Mouse (Mus musculus) stomach, embryonic 16.5 days (tissue): ENCODE data around the gene Ankrd6. TPM values are rescaled to one million over a fixed set of nuclear protein-coding genes. Genes with fewer than 3 reads are reported as not detected.
"Not testable (repeated sequence)": the region's sequence is repeated elsewhere in the genome, so short reads cannot be mapped to it uniquely, and the experiment has no call there.

Experiments used
- ATAC-seq: fragments of 200-750 bp; cut with Nextera tagmentation; 2 replicates; pipeline ENCODE4 v1.8.0; 2017; ENCODE audit warnings: moderate number of reproducible peaks, moderate TSS enrichment; ENCODE audit not compliant: insufficient read depth, low FRiP score
- H3K27ac ChIP-seq: fragments of 300-500 bp; sonication (generic); 2 replicates; pipeline ENCODE4 v1.5.1; 2014; ENCODE audit warnings: low read length
- H3K27me3 ChIP-seq: fragments of 300-500 bp; sonication (generic); 2 replicates; pipeline ENCODE4 v1.6.1; 2014; ENCODE audit warnings: low read length, control low read depth, mixed read lengths; ENCODE audit not compliant: control insufficient read depth, insufficient read depth
- H3K36me3 ChIP-seq: fragments of 300-500 bp; sonication (generic); 2 replicates; pipeline ENCODE4 v1.6.1; 2014; ENCODE audit warnings: low read length; ENCODE audit not compliant: control insufficient read depth, insufficient read depth
- H3K4me1 ChIP-seq: fragments of 300-500 bp; sonication (generic); 2 replicates; pipeline ENCODE4 v1.6.1; 2014; ENCODE audit warnings: low read length, control low read depth, mixed read lengths; ENCODE audit not compliant: control insufficient read depth, insufficient read depth
- H3K4me2 ChIP-seq: fragments of 300-500 bp; sonication (generic); 2 replicates; pipeline ENCODE4 v1.6.1; 2014; ENCODE audit warnings: low read depth, low read length, mixed read lengths
- H3K4me3 ChIP-seq: fragments of 300-500 bp; sonication (generic); replicated peaks from 2 replicates; pipeline ENCODE4 v1.5.1; 2014; ENCODE audit warnings: mild to moderate bottlenecking, low read length
- H3K9ac ChIP-seq: fragments of 300-500 bp; sonication (generic); 2 replicates; pipeline ENCODE4 v1.6.1; 2014; ENCODE audit warnings: low read length
- H3K9me3 ChIP-seq: fragments of 300-500 bp; sonication (generic); replicated peaks from 2 replicates; pipeline ENCODE4 v1.6.1; 2016; ENCODE audit warnings: low read length, control low read depth; ENCODE audit not compliant: control insufficient read depth
- WGBS: fragments of 180-500 bp; shearing (Covaris S2); extraction: QIAGEN DNeasy Blood & Tissue Kit; methylation state at CpG from one replicate; pipeline ENCODE4 v1.1.7; 2014; 5-methylcytosine and 5-hydroxymethylcytosine counted together
- polyA plus RNA-seq: library from polyadenylated mRNA; unstranded; fragments of >200 nt; fragmentation: Nextera tagmentation; extraction: Ambion mirVana; gene quantifications from 2 replicates; pipeline ENCODE4 v1.2.1, GENCODE M21; 2015

The Ankrd6 gene
- polyA plus RNA-seq, 1 experiment from 2014 or later: 6.3 TPM

DNA sequence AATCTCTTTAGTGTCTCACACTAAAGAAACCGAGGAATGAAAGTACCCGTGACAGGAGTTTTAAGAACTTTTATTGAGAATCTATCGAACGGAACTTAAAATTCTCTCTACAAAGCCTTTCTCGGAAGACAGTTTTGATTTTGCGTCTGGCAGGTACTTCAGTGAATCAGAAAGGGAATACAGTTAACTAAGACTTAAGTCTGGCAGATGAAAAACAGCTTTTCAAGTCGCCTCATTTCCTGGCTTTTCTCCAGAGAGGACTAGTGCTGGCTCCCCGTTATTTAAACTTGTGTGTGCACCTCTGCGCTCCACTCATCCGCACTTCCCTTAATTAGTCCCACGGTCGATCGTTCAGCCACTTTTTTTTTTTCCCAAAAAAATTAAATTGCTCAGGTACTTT lies 33.6 kb upstream of the Ankrd6 start:
- 0 out of 2 replicates have a peak, but pooled peaks cover 4% of the 10 kb centered on the region for H3K9me3 ChIP-seq
- WGBS: 5% methylated on average over 13 of the region's 13 CpGs
- no peaks in the 10 kb centered on the region for H3K36me3 ChIP-seq
- H3K4me3 ChIP-seq: peak overlapping the region; percentile 74
- peaks cover 2% of the 10 kb centered on the region; the same call in 1 of the 2 replicates for H3K4me1 ChIP-seq
- peaks cover 6% of the 10 kb centered on the region for H3K27me3 ChIP-seq
- no peak overlapping the region for H3K9ac ChIP-seq
- H3K4me2 ChIP-seq: peak overlapping the region; percentile 98
- no peak for ATAC-seq
- H3K27ac ChIP-seq: no peak overlapping the region

- ATAC-seq: peak; percentile 59
- peaks cover 6% of the 10 kb centered on the region for H3K27me3 ChIP-seq
- H3K4me3 ChIP-seq: peak overlapping the region; percentile 74
- no peak overlapping the region for H3K27ac ChIP-seq
- 0 out of 2 replicates have a peak, but pooled peaks cover 4% of the 10 kb centered on the region for H3K9me3 ChIP-seq
- under 1% methylated on average over 87 of the region's 94 CpGs for WGBS
- peak overlapping the region; percentile 98 for H3K4me2 ChIP-seq
- H3K36me3 ChIP-seq: no peaks in the 10 kb centered on the region
- peaks cover 2% of the 10 kb centered on the region; the same call in 1 of the 2 replicates for H3K4me1 ChIP-seq
- H3K9ac ChIP-seq: peak overlapping the region; percentile 73
Observed at GRCm38 (mm10) chr4:32983176-32984155, 32.8 kb upstream of the Ankrd6 start.

GRCm38 (mm10) chr4:32982716-32983175 lies 32.1 kb upstream of the Ankrd6 start, which contains the start of gene Rragd:
Gene Rragd (plus strand): TSS chr4:32983037.
- peak; percentile 39 for ATAC-seq

GRCm38 (mm10) chr4:32982041-32982715 lies 31.5 kb upstream of the Ankrd6 start:
- Histone ChIP-seq H3K4me2 (peak overlapping the region; percentile 98), H3K9ac (peak overlapping the region; percentile 73), H3K27me3 (peaks cover 6% of the 10 kb centered on the region), H3K4me1 (peaks cover 2% of the 10 kb centered on the region; the same call in 1 of the 2 replicates), H3K36me3 (no peaks in the 10 kb centered on the region), H3K27ac (no peak overlapping the region), H3K9me3 (0 out of 2 replicates have a peak, but pooled peaks cover 4% of the 10 kb centered on the region), H3K4me3 (peak overlapping the region; percentile 74)
- ATAC-seq: no peak
- 4% methylated on average over 15 of the region's 15 CpGs for WGBS

More at GRCm38 (mm10) chr4:32982716-32983175, 32.1 kb upstream of the Ankrd6 start, which contains the start of gene Rragd:
- H3K4me1 ChIP-seq: peaks cover 2% of the 10 kb centered on the region; the same call in 1 of the 2 replicates
- peaks cover 6% of the 10 kb centered on the region for H3K27me3 ChIP-seq
- peak within 1 kb of the TSS; percentile 74 for H3K4me3 ChIP-seq
- no peak within 1 kb of the TSS for H3K27ac ChIP-seq
- peak within 1 kb of the TSS; percentile 98 for H3K4me2 ChIP-seq
- 0 out of 2 replicates have a peak, but pooled peaks cover 4% of the 10 kb centered on the region for H3K9me3 ChIP-seq
- H3K36me3 ChIP-seq: no peaks in the 10 kb centered on the region
- WGBS: under 1% methylated on average over 18 of the region's 18 CpGs
- peak within 1 kb of the TSS; percentile 73 for H3K9ac ChIP-seq

GRCm38 (mm10) chr4:32981617-32982016 lies 31.0 kb upstream of the Ankrd6 start:
- H3K36me3 ChIP-seq: no peaks in the 10 kb centered on the region
- 13% methylated on average over 5 of the region's 5 CpGs for WGBS
- peaks cover 2% of the 10 kb centered on the region; the same call in 1 of the 2 replicates for H3K4me1 ChIP-seq
- H3K27ac ChIP-seq: no peak overlapping the region
- no peak overlapping the region; the same call in 1 of the 2 replicates for H3K4me2 ChIP-seq
- no peak overlapping the region for H3K4me3 ChIP-seq
- 0 out of 2 replicates have a peak, but pooled peaks cover 4% of the 10 kb centered on the region for H3K9me3 ChIP-seq
- peaks cover 6% of the 10 kb centered on the region for H3K27me3 ChIP-seq
- ATAC-seq: no peak
- no peak overlapping the region for H3K9ac ChIP-seq

DNA sequence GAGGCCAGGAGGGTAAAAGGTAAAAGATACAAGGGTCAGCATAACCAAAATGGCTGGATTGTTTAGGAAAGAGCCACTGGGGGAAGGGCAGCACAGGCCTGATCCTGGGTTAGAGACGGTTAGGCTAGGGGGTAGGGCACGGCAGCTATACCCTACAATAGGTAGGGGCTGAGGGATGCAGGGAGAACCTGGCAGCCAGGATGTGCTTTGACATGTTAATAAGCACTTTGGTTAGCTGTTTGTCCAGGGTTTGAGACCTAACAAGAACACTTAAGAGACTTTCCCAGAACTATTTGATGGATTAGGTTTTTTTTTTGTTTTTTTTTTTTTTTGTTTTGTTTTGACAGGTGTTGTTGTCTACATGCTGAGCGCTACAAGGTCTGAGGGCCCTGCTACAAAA lies 29.4 kb upstream of the Ankrd6 start:
- H3K4me1 ChIP-seq: peaks cover 2% of the 10 kb centered on the region; the same call in 1 of the 2 replicates
- H3K9ac ChIP-seq: no peak overlapping the region
- ATAC-seq: no peak
- no peak overlapping the region for H3K27ac ChIP-seq
- 0 out of 2 replicates have a peak, but pooled peaks cover 2% of the 10 kb centered on the region for H3K9me3 ChIP-seq
- 68% methylated on average over 3 of the region's 3 CpGs for WGBS
- H3K4me2 ChIP-seq: no peak overlapping the region
- H3K4me3 ChIP-seq: no peak overlapping the region
- no peaks in the 10 kb centered on the region for H3K36me3 ChIP-seq
- peaks cover 6% of the 10 kb centered on the region for H3K27me3 ChIP-seq

DNA sequence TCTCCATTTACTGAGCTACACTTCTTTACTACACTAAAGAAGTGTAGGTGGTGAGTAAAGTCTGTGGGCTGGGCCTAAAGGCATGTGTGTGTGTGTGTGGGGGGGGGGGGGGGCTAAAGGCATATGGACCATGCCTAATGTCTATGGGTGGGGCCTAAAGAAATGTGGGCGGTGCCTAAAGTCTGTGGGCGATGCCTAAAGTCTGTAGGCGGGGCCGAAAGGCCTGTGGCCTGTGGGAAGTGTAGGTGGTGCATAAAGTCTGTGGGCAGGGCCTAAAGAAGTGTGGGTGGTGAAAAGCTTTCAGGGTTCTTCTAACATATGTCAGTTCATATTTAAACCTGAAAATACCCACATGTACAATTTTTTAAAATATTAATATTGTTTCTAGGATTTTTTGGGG lies 26.7 kb upstream of the Ankrd6 start:
- Histone ChIP-seq H3K9ac (no peak overlapping the region), H3K4me2 (no peak overlapping the region), H3K27ac (no peak overlapping the region), H3K9me3 (peaks cover 3% of the 10 kb centered on the region; the same call in 1 of the 2 replicates), H3K36me3 (no peaks in the 10 kb centered on the region), H3K4me1 (0 out of 2 replicates have a peak, but pooled peaks cover under 1% of the 10 kb centered on the region), H3K27me3 (no peaks in the 10 kb centered on the region; the same call in 1 of the 2 replicates), H3K4me3 (no peak overlapping the region)
- ATAC-seq: no peak
- WGBS: 86% methylated on average over 4 of the region's 4 CpGs

GRCm38 (mm10) chr4:32964619-32965018 lies 14.0 kb upstream of the Ankrd6 start:
- not testable (repeated sequence) for H3K4me1 ChIP-seq, H3K27me3 ChIP-seq, ATAC-seq, H3K9ac ChIP-seq, H3K9me3 ChIP-seq, H3K27ac ChIP-seq, H3K4me2 ChIP-seq, H3K4me3 ChIP-seq, H3K36me3 ChIP-seq
- 77% methylated on average over 19 of the region's 19 CpGs for WGBS
